Mouse (Mus musculus) frontal cortex, postnatal 10 days (tissue): Measurements from ENCODE around the gene Bglap2.

ENCODE experiments used
- DNase-seq, 2 experiments: peaks; one replicate each; pipeline ENCODE4 v3.0.0; 2022; ENCODE audit warnings: low spot score in 2 of 2, mixed read lengths in 1 of 2

The Bglap2 gene

DNA sequence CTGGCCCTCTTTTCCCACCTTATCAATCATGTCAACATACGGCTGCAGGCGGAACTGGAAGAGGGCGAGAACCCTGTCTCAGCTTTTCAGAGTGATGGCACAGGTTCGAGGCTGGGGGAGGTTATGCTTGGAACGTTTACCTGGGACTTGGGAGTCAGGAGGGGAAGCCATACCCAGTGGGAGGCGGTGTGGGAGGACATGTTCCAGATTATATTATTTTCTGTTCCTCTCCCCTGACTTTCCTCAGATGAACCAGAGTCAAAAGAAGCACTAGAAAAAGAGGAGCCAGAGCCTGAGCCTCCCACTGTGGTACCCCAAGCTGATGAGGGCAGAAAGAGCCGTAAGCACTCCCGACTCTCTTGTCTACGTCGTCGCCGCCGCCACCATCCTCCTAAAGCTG is 27.8 kb downstream of the Bglap2 start:
- no peak for DNase-seq

DNA sequence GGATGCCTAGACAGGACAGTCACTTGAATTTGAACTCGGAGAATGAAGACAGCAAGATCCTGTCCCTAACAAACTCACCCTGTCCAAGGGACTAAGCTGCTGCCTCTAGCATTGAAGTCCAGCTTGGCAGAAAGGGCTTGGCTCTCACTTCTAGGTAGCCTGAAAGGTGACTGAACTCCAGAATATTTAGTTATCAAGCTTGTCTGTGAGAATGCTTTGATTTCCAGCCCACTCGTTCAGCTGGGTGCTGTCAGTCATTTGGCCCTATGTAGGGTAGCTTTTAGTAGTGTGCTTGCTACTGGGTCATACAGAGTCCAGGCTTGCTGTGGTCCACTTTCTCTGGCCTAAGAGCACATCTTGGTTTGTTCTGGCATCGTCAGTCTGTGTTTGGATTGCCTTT is 39.5 kb downstream of the Bglap2 start:
- no peak for DNase-seq

DNA sequence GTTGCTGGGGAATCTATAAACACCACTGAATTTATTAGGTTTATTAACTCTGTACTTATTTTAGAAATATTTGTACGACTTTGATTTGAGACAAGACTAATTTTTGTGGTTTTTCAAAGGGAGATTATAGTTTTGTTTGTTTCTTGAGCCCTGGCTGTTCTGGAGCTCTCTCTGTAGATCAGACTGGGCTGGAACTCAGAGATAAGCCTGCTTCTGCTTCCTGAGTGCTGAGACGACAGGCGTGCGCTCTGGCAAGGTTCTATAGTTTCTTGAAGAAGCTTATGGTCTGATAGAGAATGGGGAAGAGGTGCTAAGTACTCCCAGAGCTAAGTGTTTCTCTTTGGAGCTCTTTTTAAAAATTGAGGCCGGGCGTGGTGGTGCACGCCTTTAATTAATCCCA is 40.2 kb downstream of the Bglap2 start:
- no peak for DNase-seq

DNA sequence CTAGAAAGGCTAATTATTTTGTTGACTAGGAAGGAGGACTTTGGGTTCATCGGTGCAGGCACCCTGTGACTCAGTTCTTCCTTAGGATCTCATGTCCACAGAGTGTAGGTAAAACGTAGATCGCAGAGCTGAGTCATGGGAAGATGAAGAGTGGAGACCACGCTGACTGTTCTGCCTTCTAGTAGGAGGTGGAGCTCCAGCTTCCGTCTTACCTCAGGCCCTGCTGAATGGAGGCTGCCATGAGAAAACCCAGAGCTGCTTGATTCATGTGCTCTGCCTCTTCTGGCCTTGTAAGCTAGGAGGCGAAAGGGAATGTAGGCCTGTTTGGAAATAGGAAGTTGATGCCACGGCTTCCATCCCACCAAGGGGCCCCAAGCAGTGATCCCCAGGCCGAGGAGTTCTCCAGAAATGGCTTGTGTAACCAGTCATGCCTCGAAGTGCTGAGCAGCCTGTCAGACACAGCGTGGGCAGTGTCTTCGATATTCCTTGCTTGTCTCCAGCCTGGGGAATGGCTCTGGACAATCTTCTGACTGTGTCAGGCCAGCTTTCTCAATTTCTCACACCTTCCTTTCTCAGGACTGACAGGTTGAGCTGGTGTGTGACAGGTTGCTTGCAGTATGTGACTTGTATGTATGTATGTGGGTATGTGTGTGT is 41.0 kb downstream of the Bglap2 start:
- DNase-seq = no peak

DNA sequence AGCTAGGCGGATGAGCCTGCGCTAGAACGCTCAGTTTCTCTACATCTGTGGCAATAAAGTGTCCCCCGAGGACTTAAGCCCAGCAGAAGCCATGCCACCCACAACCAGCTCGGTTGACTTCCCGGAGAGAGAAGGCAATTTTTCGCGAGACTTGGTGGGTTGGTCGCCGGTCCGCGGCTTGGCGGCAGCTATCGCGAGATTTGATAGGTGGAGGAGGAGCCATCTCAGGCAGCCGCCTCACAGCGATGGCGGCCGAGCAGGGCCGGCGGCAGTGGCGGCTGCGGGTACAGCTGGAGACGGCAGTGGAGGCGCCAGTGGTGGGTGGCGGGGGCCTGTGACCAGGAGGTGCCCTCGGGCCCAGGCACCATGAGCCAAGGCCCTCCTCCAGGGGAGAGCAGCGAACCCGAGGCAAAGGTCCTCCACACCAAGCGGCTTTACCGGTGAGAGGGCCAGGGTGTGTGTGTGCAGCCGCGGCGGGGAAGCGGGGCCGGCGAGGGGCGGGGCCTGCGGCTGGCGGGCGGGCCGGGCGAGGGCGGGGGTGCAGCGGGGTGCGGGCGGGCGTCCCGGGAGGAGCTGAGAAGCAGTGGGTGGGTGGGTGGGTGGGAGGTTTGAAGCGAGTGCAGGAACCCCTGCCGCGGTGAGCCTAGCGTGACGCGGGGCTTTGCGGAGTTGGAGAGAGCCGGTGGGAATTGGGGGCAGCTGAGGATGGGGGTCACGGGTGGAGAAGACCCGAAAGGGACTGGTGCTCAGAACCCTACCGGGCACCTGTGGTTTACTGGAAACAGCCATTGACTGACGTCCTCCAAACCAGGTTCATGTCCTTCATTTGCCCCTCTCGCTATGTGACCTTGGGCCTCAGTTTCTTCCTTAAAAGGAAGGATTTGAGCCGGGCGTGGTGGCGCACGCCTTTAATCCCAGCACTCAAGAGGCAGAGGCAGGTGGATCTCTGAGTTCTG is 42.2 kb downstream of the Bglap2 start, which contains the start of the genes Tmem79 and Smg5:
Gene Tmem79 (minus strand): TSS at position 91 of the 956 bp plus-strand sequence.
Gene Smg5 (plus strand): TSS at position 203 of the 956 bp plus-strand sequence.
- DNase-seq = peak; percentile 91 to 95

DNA sequence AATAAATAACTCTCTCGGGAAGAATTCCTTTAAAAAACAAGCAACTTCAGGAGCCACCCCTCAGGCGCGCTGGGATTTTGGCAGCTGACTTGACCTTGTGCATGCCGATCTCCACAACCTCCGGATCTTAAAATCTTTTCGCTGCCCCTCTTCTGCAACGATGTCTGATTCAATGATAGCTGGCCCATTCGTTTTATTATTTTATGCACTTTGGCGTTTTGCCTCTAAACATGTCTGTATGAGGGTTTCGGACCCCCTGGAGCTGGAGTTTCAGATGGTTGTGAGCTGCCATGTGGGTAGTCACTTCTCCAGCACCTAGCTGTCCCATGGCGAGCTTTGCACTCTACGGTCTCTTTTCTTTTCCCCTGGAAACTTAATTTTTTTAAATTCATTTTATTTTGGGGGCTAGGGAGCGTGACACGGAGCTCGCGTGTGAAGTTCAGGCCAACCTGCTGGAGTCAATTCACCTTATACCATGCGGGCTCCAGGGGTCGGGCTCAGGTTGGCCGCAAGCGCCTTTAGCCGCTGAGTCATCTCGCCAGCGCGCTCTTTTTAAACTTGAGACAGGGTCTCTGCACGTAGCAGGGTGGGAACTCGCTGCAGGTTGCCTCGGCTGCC is 43.0 kb downstream of the Bglap2 start:
- no peak for DNase-seq

DNA sequence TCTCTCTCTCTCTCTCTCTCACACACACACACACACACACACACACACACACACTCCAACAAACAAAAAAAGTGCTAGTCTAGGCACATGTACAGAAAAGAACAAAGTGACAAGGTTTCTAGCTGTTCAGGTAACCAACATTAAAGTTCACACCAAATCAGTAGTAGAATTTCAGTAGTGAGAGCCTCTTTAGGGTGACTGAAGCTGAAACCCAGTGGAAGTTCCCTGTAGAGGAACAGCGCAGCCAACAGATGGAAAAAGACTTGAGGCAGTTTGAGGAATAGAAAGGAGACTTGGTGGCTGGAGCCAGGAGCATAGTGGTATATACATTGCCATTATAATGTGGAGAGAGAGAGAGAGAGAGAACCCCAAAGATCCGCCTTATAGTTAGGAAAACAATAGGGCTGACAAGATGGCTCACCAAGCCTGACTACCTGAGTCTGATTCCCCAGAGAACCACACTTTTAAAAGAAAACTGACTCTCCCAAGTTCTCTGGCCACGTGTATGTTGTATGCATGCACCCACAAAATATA is 43.5 kb downstream of the Bglap2 start:
- DNase-seq = no peak

DNA sequence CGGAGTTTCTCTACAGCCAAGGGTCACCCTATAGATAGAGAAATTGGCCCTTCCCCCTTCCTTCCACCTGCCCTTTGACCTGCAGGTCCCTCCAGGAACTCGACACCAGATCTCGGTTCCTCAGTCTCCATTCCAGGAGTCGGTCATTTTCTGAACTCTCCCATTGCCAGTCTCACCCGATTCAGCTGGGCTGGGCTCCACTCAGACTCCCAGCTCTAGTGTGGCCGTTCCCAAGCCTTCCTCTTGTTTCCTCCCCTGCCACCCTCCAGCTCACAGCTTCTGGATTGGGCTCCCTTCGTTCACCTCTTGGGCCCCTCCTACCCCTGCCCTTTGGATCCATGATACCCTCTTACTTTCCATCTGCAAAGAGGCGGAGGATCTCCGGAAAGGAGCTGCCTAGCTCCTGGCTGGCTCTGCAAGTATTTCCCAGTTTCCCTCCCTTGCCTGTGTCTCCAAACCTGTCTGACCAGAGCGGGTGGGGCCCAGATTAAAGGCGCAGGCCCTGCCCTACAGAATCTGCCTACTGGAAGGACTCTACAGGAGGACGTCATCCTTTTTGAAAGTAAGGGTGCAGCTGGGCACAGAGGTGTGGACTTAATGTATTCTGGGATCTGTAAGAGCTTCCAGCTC is 44.4 kb downstream of the Bglap2 start:
- DNase-seq = no peak

DNA sequence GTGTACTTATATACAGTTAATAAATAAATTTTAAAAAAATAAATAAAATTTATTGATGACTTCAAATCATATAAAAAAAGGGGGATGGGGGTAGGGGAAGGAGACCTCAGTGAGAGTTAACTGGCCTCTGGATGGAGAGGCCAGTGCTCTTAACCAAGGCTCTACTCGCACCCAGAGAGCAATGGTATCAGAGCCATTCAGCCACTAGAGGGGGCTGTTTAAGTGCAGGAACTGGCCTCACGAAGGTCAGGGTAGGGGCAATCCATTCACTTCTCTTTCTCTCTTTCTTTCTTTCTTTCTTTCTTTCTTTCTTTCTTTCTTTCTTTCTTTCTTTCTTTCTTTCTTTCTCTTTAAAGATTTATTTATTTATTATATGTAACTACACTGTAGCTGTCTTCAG is 47.2 kb downstream of the Bglap2 start:
- DNase-seq = no peak

DNA sequence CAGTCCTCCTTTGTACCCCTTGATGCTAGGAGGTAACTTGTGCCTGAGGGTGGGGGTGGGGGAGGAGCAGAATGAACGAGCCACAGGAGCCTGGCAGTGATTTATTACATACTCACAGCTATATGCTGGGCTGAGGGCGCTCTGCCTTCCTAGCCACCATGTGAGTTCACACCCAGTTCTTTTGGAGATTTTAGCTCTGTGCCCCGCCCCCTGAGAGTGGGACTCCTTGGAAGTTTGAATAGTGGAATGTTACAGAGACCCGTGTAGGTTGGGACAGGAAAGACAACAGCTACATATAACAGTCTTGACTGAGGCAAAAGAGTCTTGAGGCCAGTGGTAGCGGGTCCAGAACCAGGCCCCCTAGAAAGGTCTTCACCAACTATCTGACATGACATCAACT is 49.5 kb downstream of the Bglap2 start:
- no peak for DNase-seq
